Mouse (Mus musculus): ENCODE measurements at regions not wholly inside any gene's neighbourhood (a gene's known extent, or its start where the extent isn't known, plus 50 kb on each side); places are given as distances from the start of the nearest gene placed in this dataset.

DNA sequence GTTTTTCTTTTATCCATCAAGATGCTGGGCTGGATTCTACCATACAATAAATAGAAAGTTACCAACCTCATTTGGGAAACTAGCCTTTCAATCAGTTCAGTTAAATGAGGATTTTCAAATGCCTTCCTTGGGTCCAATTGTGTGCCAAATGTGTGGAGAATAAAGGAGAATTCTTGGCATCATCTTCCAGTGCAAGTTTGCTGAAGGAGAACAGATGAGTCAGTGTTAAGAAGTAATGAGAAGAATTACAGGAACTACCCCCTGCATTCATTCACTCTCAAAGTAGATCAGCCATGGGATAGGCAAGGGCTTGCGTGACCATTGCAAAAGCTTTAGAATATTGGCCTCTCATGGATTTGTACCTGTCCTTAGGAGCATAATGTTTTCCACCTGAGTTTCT, 193.4 kb upstream of the Man1a start:
- no peak for DNase-seq

- no peak for DNase-seq
Observed at GRCm38 (mm10) chr10:54269354-54269753, 192.9 kb upstream of the Man1a start.

- no peak for DNase-seq
Observed at GRCm38 (mm10) chr10:54266656-54267055, 190.2 kb upstream of the Man1a start.

DNA sequence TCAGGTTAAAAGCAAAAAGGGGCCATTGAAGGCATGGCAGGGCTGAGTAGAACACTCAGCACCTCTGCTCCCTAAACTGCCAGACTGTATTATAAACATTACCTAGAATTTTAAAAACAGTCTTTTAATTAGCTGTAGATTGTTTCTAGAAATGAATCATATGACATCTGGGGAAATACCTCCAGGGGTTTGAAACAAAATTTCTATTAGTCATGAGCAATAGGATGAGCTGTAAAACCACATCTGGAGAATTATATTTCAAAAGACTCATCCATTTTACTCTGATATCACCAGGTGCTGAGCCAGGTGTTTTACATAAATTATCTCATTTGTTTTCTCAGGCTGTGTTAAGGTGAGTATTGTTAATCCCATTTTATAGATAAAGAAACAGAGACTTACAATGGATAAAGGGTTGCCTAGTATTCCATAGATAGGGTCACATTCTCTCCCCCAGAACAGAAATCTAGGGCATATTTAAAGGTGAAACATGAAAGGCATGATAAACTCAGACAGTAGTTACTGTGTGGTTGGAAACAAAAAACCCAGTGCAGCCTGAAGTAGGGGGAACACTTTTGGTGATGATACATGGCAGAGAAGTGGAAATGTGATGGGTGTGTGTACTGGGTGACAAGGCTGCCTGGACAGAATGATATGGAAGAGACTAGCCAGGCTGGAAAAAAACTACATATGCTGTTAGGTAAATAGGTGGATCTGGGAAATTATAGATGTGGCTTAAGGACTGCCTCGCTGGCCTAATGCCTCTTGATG, 178.6 kb upstream of the Man1a start:
- no peak for DNase-seq

DNA sequence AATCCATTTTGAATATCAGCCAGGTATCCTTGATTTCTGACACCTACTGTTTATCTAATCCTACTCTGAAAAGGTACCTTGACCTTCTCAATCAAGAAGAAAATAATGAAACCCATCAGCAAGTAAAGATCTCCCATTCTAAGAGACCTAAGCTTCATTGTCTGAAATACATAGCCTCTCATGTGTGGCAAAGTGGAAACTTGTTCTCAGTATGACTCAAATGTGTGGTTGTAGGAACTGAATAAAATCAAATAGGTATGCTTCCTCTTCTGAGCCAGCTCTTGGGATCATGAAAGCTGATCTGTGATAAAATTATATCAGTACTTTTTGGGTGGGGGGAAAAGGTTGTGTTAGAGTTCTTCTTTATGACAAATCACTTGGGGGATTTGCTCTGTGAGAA, 168.6 kb upstream of the Man1a start:
- DNase-seq: no peak

DNA sequence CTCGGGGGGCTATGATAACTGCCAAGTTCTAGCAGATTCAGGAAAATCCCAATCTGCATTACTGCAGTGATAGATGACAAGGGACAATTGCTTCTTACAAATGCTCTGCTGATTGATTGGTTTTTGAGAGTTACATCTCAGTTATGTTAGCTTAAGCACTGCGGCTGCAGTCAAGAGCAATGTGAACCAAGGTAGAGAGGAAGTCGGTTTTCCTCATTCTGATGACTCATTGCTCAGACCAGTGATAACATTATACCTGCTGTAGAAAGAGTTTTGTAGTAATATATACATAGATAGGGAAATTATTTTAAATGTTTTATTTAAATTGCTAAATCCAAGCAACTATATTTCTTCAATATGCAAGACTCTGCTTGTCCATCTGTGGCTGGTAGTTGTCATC, 126.0 kb upstream of the Man1a start:
- DNase-seq: no peak

DNA sequence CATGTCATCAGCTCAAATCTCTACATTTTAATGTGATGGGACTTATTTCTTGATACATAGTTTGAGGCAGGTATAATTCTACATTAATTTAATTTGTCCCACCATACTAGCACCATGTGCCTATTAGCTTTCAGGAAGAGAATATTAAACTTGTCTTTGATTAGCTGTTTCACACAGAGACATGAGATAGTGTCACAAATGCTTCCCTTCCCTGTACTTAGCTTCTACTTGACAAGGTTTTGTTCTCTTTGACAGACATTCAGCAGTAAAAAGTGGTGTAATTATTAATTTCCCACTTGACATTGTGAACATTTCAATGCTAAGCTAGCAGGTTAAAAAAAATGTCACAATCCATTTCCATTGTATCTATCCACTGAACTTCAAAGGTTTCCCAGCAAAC, 125.3 kb upstream of the Man1a start:
- DNase-seq: no peak

- DNase-seq: no peak
Observed at GRCm38 (mm10) chr10:54182670-54183069, 106.3 kb upstream of the Man1a start.

- DNase-seq: peak; percentile 82
Observed at GRCm38 (mm10) chr10:54169320-54169719, 92.9 kb upstream of the Man1a start.

DNA sequence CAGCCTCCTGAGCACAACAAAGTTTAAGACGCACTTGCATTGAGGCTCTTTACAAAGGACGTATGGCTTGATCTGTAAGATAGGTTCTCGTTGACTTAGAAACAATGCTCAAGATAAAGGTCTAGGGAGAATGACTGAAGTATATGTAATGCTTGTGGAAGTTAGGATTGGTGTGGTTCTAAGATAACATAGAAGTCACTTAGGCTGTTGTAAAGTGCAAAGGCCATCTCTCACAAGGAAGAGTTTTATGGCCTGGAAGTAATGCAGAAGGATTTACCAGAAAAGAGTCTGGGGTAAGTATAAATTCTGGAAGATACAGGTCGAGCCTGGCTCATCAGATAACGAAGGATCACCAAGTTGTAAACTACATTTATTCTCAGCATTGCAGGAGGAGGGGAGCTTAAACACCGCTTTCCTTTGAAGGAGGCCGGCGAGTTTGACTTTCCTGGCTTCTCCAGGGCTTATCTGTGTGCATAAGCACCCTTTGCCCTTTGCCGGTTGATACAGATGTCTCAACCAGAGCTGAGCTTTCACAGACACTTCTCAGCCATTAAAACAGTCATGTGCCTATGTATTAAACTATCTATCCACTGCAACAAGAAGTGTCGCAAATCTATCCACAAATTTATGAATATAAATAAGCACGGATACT, 84.8 kb upstream of the Man1a start:
- DNase-seq: no peak

GRCm38 (mm10) chr10:54153928-54154327, 77.5 kb upstream of the Man1a start:
- no peak for DNase-seq

GRCm38 (mm10) chr10:54132634-54133033, 56.2 kb upstream of the Man1a start:
- DNase-seq: no peak

Measured in heart, adult 11 months (tissue).